Mouse (Mus musculus) Muller cell, postnatal 12 days (primary cell): ENCODE measurements around the gene Pa2g4.
A peak's percentile ranks its signal among the peaks of the same experiment; 100 is the strongest.
"Not testable (repeated sequence)": the region's sequence is repeated elsewhere in the genome, so short reads cannot be mapped to it uniquely, and the experiment has no call there.

ENCODE experiments used
- DNase-seq: peaks from one replicate; pipeline ENCODE4 v3.0.0-alpha.2; 2015; ENCODE audit errors: inconsistent ontology term

The Pa2g4 gene

GRCm38 (mm10) chr10:128565788-128566531, at the start of gene Pa2g4:
Gene Pa2g4, minus strand, starts transcription at chr10:128565987.
- peak; percentile 100 for DNase-seq

GRCm38 (mm10) chr10:128614934-128615333, 49.1 kb upstream of the Pa2g4 start:
- DNase-seq = no peak

- not testable (repeated sequence) for DNase-seq
These were observed 48.0 kb upstream of the Pa2g4 start for GRCm38 (mm10) chr10:128613820-128614219.

- DNase-seq = no peak
These were observed 47.3 kb upstream of the Pa2g4 start for GRCm38 (mm10) chr10:128613154-128613440.

GRCm38 (mm10) chr10:128612433-128613153, 46.8 kb upstream of the Pa2g4 start:
- DNase-seq = peak; percentile 59

GRCm38 (mm10) chr10:128606483-128606882, 40.7 kb upstream of the Pa2g4 start:
- DNase-seq = no peak

- no peak for DNase-seq
These were observed 36.8 kb upstream of the Pa2g4 start for GRCm38 (mm10) chr10:128602470-128603128.

GRCm38 (mm10) chr10:128601499-128601898, 35.7 kb upstream of the Pa2g4 start:
- DNase-seq = no peak

- DNase-seq = no peak
These were observed 32.7 kb upstream of the Pa2g4 start for GRCm38 (mm10) chr10:128598476-128598875.

GRCm38 (mm10) chr10:128592797-128593196, 27.0 kb upstream of the Pa2g4 start:
- no peak for DNase-seq

- no peak for DNase-seq
These were observed 25.6 kb upstream of the Pa2g4 start for GRCm38 (mm10) chr10:128591436-128591835.

GRCm38 (mm10) chr10:128590193-128590690, 24.5 kb upstream of the Pa2g4 start:
- peak; percentile 64 for DNase-seq

- peak; percentile 86 for DNase-seq
These were observed 23.8 kb upstream of the Pa2g4 start, which contains the start of gene Erbb3 for GRCm38 (mm10) chr10:128589464-128590192. Gene Erbb3, minus strand, starts transcription at chr10:128589652.

GRCm38 (mm10) chr10:128588775-128589463, 23.1 kb upstream of the Pa2g4 start:
- no peak for DNase-seq

GRCm38 (mm10) chr10:128588136-128588535, 22.3 kb upstream of the Pa2g4 start:
- DNase-seq = no peak

GRCm38 (mm10) chr10:128587697-128588096, 21.9 kb upstream of the Pa2g4 start:
- DNase-seq = no peak

- DNase-seq = no peak
These were observed 21.3 kb upstream of the Pa2g4 start for GRCm38 (mm10) chr10:128587120-128587519.

- no peak for DNase-seq
These were observed 20.8 kb upstream of the Pa2g4 start for GRCm38 (mm10) chr10:128586546-128586945.

- no peak for DNase-seq
These were observed 18.6 kb upstream of the Pa2g4 start for GRCm38 (mm10) chr10:128584386-128584785.

GRCm38 (mm10) chr10:128583644-128584043, 17.9 kb upstream of the Pa2g4 start:
- DNase-seq = peak; percentile 67

GRCm38 (mm10) chr10:128579731-128580130, 13.9 kb upstream of the Pa2g4 start:
- no peak for DNase-seq
